Mouse (Mus musculus) CH12.LX (cell line): ENCODE data around the gene Cuedc1.

Experiments
- BHLHE40 ChIP-seq: IDR thresholded peaks from 2 replicates; pipeline ENCODE4 v1.6.1; 2011; ENCODE audit warnings: mild to moderate bottlenecking, low read depth, low read length, improper control_type of control experiment
- CHD1 ChIP-seq: IDR thresholded peaks from 2 replicates; pipeline ENCODE4 v1.6.1; 2012; ENCODE audit warnings: low read depth, low read length, improper control_type of control experiment, inconsistent platforms
- CTCF ChIP-seq, 2 experiments: IDR thresholded peaks in 1 of 2; conservative IDR thresholded peaks in 1 of 2; 2 replicates each; pipeline ENCODE4 v1.5.1; 2011 to 2012; ENCODE audit warnings: low read depth in 2 of 2, low read length in 2 of 2, improper control_type of control experiment in 1 of 2, inconsistent platforms in 1 of 2, mild to moderate bottlenecking in 1 of 2, moderate library complexity in 1 of 2
- EP300 ChIP-seq: IDR thresholded peaks from 2 replicates; pipeline ENCODE4 v1.6.1; 2011; ENCODE audit warnings: low read length, improper control_type of control experiment
- MXI1 ChIP-seq: IDR thresholded peaks from 2 replicates; pipeline ENCODE4 v1.6.1; 2011; ENCODE audit warnings: mild to moderate bottlenecking, low read depth, low read length, improper control_type of control experiment
- NELFE ChIP-seq: IDR thresholded peaks from 2 replicates; pipeline ENCODE4 v1.6.1; 2011; ENCODE audit warnings: low read depth, low read length, improper control_type of control experiment
- POLR2A ChIP-seq: IDR thresholded peaks from 2 replicates; pipeline ENCODE4 v1.6.1; 2011; ENCODE audit warnings: low read depth, mild to moderate bottlenecking, improper control_type of control experiment, low read length
- POLR2AphosphoS2 ChIP-seq: IDR thresholded peaks from 2 replicates; pipeline ENCODE4 v1.6.1; 2011; ENCODE audit warnings: low read depth, low read length, improper control_type of control experiment
- TBP ChIP-seq: conservative IDR thresholded peaks from 2 replicates; pipeline ENCODE4 v1.6.1; 2011; ENCODE audit warnings: low read depth, low read length, improper control_type of control experiment
- TCF12 ChIP-seq: IDR thresholded peaks from 2 replicates; pipeline ENCODE4 v1.6.1; 2014; ENCODE audit warnings: low read depth, mild to moderate bottlenecking, inconsistent platforms, low read length, improper control_type of control experiment
- ZMIZ1 ChIP-seq: IDR thresholded peaks from 2 replicates; pipeline ENCODE4 v1.6.1; 2012; ENCODE audit warnings: low read depth, mild to moderate bottlenecking, inconsistent platforms, low read length, improper control_type of control experiment

DNA sequence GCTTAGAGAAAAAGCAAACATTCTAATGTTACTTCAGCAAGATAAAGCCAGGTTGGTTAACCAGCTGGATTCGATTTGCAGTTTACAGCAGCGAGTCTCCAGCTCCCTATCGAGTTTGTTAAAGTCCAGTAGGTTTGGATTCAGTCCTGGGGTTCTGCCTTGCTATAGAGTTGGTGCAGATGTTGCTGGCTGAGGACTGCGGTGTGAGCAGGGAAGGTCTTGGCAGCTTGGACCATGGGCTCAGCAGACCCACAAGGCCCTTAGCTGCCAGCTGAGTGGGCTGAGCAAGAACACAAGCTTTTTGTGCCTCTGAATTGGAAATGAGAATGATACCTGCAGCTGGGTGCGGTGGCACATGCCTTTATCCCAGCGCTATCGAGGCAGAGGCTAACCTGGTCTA, 37.4 kb downstream of the Cuedc1 start:
- no peak for TF ChIP-seq CHD1
- TF ChIP-seq ZMIZ1: no peak
- TF ChIP-seq CTCF (conservative IDR thresholded peaks at IDR 0.05 in 1 of 2, IDR thresholded peaks at IDR 0.05 in 1 of 2; ENCODE audit: low read depth in 2 of 2, low read length in 2 of 2): no peak
- no peak for TF ChIP-seq MXI1
- no peak for TF ChIP-seq POLR2A
- no peak for TF ChIP-seq TCF12
- TF ChIP-seq POLR2AphosphoS2: no peak
- TF ChIP-seq BHLHE40: no peak
- TF ChIP-seq TBP: no peak
- TF ChIP-seq EP300: no peak
- no peak for TF ChIP-seq NELFE
